8 mouse cellular contexts compared by ENCODE assay signal in genomic region chr4:134760793-134761201, GRCm38 (mm10). TPM values are rescaled to one million over a fixed set of nuclear protein-coding genes. Genes with fewer than 3 reads are reported as not detected.
DNase-seq lines count a peak whose midpoint lies in the region; ATAC-seq lines count a peak whose summit lies in the region.

No protein-coding gene starts in this region.

- peaks cover 81% of the 10 kb centered on the region for H3K4me1 ChIP-seq in heart, embryonic 13.5 days
- H3K4me1 ChIP-seq in hindbrain, embryonic 13.5 days (replicated peaks): peaks cover 15% of the 10 kb centered on the region

- H3K27me3 ChIP-seq in heart, embryonic 13.5 days (replicated peaks): no peaks in the 10 kb centered on the region
- peaks cover 15% of the 10 kb centered on the region for H3K27me3 ChIP-seq in hindbrain, embryonic 13.5 days

- H3K4me3 ChIP-seq in heart, embryonic 13.5 days: peak overlapping the region; percentile 5; the same call in 1 of the 2 replicates
- no peak overlapping the region for H3K4me3 ChIP-seq in hindbrain, embryonic 13.5 days

- DNase-seq in Muller cell, postnatal 12 days (ENCODE audit: inconsistent ontology term): peak; percentile 76
- DNase-seq in adrenal gland, postnatal 36 days: peak; percentile 90 to 91
- peak; percentile 89 to 92 for DNase-seq in kidney, postnatal 4 days
- peak; percentile 50 for DNase-seq in ovary, postnatal 10 days (ENCODE audit: low spot score)
- no peak for DNase-seq in layer of hippocampus, adult 18-20 months (ENCODE audit: low spot score in 2 of 2)
- no peak for DNase-seq in layer of hippocampus, adult 8-10 months (ENCODE audit: low spot score in 2 of 2)

- no peaks in the 10 kb centered on the region for H3K36me3 ChIP-seq in heart, embryonic 13.5 days
- no peaks in the 10 kb centered on the region for H3K36me3 ChIP-seq in hindbrain, embryonic 13.5 days

- H3K9ac ChIP-seq in heart, embryonic 13.5 days: peak overlapping the region; percentile 45; the same call in 1 of the 2 replicates
- no peak overlapping the region for H3K9ac ChIP-seq in hindbrain, embryonic 13.5 days

- H3K27ac ChIP-seq in heart, embryonic 13.5 days (replicated peaks): peak overlapping the region; percentile 78
- H3K27ac ChIP-seq in hindbrain, embryonic 13.5 days: no peak overlapping the region

- peak; percentile 35; the same call in 1 of the 2 replicates for ATAC-seq in heart, embryonic 13.5 days (ENCODE audit: extremely low read depth, insufficient number of reproducible peaks, low FRiP score, low TSS enrichment)
- no peak for ATAC-seq in hindbrain, embryonic 13.5 days (ENCODE audit: low FRiP score)

- H3K9me3 ChIP-seq in heart, embryonic 13.5 days: no peaks in the 10 kb centered on the region
- no peaks in the 10 kb centered on the region for H3K9me3 ChIP-seq in hindbrain, embryonic 13.5 days

- peak overlapping the region; percentile 54 for H3K4me2 ChIP-seq in heart, embryonic 13.5 days
- no peak overlapping the region for H3K4me2 ChIP-seq in hindbrain, embryonic 13.5 days

- 13% methylated on average over 9 of the region's 9 CpGs for WGBS in heart, embryonic 13.5 days
- whole genome bisulfite sequencing in hindbrain, embryonic 13.5 days: 57% methylated on average over 9 of the region's 9 CpGs

RNA-seq across cellular contexts. Expression of gene Ldlrap1, which starts 7.0 kb away (rescaled TPM):
- total RNA-seq in adrenal gland, postnatal 36 days (2021): 10 to 100 TPM; 47.5 to 52.9 TPM
- polyA plus RNA-seq in heart, embryonic 13.5 days (2015; fragmentation: Nextera tagmentation; extraction: Ambion mirVana): 12.2 and 13.5 TPM in 2 replicates
- polyA plus RNA-seq in hindbrain, embryonic 13.5 days (2015; fragmentation: Nextera tagmentation; extraction: Ambion mirVana): 2.9 and 4.1 TPM in 2 replicates
- total RNA-seq in layer of hippocampus, adult 18-20 months (2021): 1 to 10 TPM; 1.3 to 2.4 TPM
- total RNA-seq in layer of hippocampus, adult 8-10 months (2022): 1 to 10 TPM; 1.9 to 4.8 (median 3.0) TPM

RNA-seq across cellular contexts. Expression of gene Man1c1, which starts 56.7 kb away (rescaled TPM):
- 10 to 100 TPM; 18.5 to 24.7 TPM for total RNA-seq in adrenal gland, postnatal 36 days (2021)
- polyA plus RNA-seq in heart, embryonic 13.5 days (2015; fragmentation: Nextera tagmentation; extraction: Ambion mirVana): 5.3 and 6.3 TPM in 2 replicates
- 3.6 and 3.8 TPM in 2 replicates for polyA plus RNA-seq in hindbrain, embryonic 13.5 days (2015; fragmentation: Nextera tagmentation; extraction: Ambion mirVana)
- total RNA-seq in layer of hippocampus, adult 18-20 months (2021): 10 to 100 TPM; 24.1 to 26.7 TPM
- 10 to 100 TPM; 24.6 to 31.4 (median 28.1) TPM for total RNA-seq in layer of hippocampus, adult 8-10 months (2022)

Comparison
In these comparisons a context has a peak if more than half of its experiments do, and no peak if none do; other contexts are left out.
1. DNase-seq: peak in Muller cell, postnatal 12 days (single experiment), adrenal gland, postnatal 36 days (2 of 2), kidney, postnatal 4 days (2 of 2) and ovary, postnatal 10 days (single experiment); none in layer of hippocampus, adult 18-20 months (0 of 2) and layer of hippocampus, adult 8-10 months (0 of 2).
2. RNA of gene Ldlrap1, which starts 7.0 kb away (total RNA-seq): 47.5 to 52.9 TPM in adrenal gland, postnatal 36 days; 1.9 to 4.8 TPM in layer of hippocampus, adult 8-10 months and 1.3 to 2.4 TPM in layer of hippocampus, adult 18-20 months; every median in the first group is over 4 times any median in the second.